Mouse (Mus musculus): ENCODE results near the gene Wnt1.
"Not testable (repeated sequence)": the region's sequence is repeated elsewhere in the genome, so short reads cannot be mapped to it uniquely, and the experiment has no call there.

The Wnt1 gene

DNA sequence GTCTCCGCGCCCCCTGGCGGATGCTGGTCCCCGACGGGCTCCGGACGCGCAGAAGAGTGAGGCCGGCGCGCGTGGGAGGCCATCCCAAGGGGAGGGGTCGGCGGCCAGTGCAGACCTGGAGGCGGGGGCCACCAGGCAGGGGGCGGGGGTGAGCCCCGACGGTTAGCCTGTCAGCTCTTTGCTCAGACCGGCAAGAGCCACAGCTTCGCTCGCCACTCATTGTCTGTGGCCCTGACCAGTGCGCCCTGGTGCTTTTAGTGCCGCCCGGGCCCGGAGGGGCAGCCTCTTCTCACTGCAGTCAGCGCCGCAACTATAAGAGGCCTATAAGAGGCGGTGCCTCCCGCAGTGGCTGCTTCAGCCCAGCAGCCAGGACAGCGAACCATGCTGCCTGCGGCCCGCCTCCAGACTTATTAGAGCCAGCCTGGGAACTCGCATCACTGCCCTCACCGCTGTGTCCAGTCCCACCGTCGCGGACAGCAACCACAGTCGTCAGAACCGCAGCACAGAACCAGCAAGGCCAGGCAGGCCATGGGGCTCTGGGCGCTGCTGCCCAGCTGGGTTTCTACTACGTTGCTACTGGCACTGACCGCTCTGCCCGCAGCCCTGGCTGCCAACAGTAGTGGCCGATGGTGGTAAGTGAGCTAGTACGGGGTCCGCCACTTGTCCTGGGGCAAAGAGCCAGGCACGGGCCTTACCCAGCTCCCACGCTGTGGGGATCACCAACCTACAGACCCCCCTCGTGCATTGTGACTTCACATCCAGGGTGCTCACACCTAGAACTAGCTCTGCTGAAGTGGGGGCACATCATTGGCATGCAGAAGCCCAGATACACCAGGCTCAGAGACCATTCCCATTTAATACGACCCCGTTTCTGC, at the start of gene Wnt1:
Gene Wnt1 (plus strand): TSS at position 197 of the 875 bp plus-strand sequence.
- peak; percentile 67 for DNase-seq (ENCODE audit: extremely low spot score)

DNA sequence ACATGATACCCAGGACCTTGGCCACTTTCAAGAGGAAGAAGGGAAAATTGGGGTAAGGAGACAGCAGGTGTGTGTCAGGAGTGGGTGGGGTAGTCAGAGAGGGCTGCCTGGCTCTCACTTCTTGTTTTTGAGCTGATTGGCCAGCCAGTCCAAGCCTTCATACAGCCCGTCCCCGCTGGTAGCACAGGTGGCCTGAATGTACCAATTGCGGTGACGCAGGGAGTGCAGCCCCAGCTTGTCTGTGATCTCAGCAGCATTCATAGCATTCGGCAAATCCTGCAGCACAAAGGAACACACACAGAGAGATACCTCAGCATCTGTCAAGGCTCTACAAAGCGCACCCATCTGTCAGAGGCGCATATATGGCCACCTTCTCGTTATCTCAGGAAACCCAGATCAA, 49.4 kb upstream of the Wnt1 start:
- DNase-seq (ENCODE audit: extremely low spot score) = no peak

- DNase-seq (ENCODE audit: extremely low spot score) = no peak
These were observed 46.8 kb upstream of the Wnt1 start for GRCm38 (mm10) chr15:98742766-98743428.

- not testable (repeated sequence) for DNase-seq (ENCODE audit: extremely low spot score)
These were observed 45.8 kb upstream of the Wnt1 start for GRCm38 (mm10) chr15:98743863-98744262.

DNA sequence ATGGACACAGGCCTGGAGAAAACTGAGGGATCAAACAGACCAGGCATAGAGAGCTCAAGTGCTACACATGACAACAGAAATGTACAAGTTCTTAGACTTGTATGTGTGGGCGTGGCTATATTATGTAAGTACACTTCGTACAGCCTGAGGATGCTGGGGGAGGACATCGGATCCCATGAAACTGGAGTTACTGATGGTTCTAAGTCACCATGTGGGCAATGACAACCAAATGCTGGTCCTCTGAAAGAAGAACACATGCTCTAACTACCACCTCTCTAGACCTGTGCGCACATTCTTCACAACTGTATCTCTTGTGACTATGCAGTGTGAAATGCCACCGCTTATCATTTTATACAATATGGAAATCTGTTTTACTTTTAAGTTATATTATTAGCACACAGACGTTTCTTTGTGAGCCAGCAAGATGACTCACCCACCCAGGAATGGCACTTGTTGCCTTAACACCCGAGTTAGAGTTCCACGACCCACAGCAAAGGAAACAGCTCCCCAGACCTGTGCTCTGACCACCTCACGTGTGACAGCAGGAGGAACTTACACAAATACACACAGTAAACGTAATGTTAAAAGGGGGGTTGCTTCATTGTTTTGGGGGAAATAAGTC, 43.2 kb upstream of the Wnt1 start:
- DNase-seq (ENCODE audit: extremely low spot score) = no peak

DNA sequence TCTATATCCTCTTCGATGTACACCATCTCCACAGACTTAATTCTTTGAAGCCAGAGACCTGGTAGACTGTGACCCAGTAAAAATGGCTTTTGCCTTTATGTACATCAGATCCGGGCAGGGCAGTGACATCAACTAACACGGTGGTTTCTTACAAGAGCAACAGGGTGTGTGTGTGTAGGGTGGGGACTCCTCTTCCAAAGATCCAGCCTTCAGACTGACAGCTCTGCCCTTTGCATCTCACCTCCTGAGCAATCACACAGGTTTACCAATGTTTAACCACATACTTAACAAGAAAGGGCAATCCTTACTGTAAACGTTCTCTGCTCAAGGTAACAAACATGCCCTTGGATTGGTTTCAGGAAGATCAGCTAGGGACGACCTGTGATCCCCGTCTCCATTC, 42.4 kb upstream of the Wnt1 start:
- DNase-seq (ENCODE audit: extremely low spot score) = no peak

GRCm38 (mm10) chr15:98749093-98749492, 40.6 kb upstream of the Wnt1 start:
- DNase-seq (ENCODE audit: extremely low spot score) = no peak

GRCm38 (mm10) chr15:98753021-98753423, 36.6 kb upstream of the Wnt1 start:
- DNase-seq (ENCODE audit: extremely low spot score) = no peak

DNA sequence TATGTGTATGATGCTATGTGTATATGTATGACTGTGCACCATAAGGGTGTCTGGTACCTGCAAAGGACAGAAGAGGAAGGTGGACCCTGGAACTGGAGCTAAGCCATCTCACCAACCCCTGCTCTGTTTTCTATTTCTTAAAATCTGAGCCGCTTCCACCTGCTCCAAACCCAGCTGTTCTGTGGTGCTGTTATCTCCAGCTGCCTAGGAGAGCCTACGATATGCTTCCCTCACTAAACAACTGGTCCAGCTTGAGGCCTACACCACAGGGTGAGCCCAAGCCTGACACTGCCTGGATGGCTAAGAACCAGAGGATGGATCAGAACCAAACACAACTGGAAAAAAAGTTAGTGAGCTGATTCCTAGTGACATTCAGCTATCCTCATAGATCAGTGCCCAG, 35.5 kb upstream of the Wnt1 start:
- DNase-seq (ENCODE audit: extremely low spot score) = no peak

DNA sequence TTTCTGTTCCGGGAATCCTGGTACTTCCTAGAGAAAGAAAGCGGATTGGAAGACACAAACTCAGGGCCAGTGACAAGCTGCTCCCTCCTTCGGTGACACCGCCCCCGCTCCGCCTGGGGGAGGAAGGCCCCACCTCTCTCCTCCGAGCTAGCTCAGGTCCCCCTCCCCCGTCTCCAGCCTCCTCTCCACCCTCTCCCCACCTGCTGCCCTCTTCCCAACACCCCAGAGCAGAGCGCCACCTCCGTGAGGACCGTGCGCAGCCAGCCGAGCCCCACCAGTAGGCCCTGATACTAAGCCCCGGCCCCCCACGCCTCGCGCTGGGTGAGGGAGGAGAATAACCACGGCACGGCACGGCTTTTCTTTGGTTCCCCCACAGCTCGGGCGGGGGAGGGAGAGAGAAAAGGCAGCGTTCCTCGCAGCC, 27.4 kb upstream of the Wnt1 start:
- DNase-seq (ENCODE audit: extremely low spot score) = peak; percentile 82

DNA sequence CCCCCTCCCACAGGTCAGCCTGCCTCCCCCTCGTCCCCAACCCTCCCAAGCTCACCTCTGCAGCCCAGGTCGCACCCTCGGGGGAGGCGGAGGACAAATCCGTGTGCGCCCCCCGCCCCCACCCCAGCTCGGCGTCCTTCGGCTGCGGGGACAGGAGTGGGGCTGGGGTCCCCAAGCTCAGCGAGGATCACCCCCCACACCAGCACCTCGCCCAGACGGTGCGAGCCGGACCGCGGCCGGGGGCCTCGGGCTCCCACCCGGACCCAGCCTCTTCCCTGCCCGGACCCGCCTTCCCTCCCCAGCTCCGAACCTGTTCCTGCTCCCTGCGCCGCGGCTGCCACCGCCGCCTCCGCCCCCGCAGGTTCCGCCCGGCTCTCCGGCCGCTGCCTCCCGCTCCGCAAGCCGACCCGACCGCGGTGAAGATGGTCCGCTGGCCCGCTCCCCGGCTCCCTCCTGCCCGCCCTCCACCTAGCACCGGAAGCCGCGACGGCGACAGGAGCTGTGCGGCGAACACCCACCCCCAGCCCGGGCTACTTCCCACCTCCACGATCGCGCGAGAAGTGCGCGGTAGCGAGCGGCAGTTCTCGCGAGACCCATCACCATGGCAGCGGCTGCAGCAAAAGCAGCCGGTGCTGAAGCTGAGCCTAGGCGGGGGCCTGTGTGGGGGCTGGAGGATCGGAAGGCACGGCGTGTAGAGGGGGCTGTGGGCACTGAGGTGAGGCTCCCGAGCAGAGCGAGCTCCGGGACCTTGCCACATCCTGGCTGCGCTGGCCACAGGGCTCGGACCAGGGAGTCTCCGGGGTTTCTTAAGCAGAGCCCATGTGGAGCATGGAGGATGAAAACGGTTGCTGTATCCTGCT, 26.8 kb upstream of the Wnt1 start, which contains the start of gene Arf3:
Gene Arf3 (minus strand): TSS at position 545 of the 860 bp plus-strand sequence.
- peak; percentile 96 for DNase-seq (ENCODE audit: extremely low spot score)

DNA sequence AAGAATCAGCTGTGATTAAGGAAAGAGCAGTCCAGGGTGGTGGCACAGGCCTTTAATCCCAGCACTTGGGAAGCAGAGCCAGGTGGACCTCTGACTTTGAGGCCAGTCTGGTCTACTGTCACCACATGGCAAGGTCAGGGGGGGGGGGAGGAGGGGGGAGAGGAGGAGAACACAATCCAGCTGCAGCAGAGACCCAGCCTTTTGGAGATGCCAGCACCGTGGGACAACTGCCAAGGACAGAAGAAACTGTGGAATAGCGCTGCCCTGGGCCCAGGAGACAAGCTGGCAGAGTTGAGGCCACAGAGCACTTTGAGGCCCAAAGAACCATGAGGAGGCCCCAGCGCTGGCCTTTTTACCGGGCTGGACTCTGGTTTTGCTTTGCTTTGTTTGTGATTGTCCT, 23.7 kb upstream of the Wnt1 start:
- no peak for DNase-seq (ENCODE audit: extremely low spot score)

- DNase-seq (ENCODE audit: extremely low spot score) = no peak
These were observed 21.4 kb upstream of the Wnt1 start for GRCm38 (mm10) chr15:98768259-98768658.

DNA sequence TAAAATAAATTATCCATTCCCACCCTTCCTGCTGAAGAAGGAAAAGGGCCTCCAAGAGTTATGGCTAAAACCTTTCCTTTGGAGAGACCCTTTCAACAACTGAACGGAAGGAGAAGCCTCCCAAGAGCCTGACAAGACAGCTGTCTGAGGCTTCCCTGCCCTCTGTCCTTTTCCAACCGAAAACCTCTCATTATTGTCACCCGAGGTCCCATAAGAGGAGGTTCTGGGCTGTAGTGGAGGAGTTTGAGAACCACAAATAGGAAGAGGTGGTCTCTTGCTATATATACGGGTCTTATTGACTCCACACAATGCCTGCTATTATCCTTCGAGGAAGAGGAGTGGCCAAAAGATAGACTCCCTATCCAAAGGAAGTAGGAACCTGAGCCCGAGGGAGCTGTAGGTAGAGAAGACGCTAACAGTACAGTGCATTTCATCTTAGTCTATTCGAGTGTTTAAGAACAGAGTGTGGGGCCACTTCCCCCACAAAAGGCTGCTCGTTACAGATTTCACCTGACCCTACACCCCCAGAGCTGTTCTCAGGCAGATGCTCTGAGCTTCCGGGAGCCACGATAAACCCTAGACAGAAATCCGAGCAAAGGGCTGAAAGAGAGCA, 17.7 kb upstream of the Wnt1 start:
- DNase-seq (ENCODE audit: extremely low spot score) = no peak

- no peak for DNase-seq (ENCODE audit: extremely low spot score)
These were observed 17.0 kb upstream of the Wnt1 start for GRCm38 (mm10) chr15:98772511-98773211.

GRCm38 (mm10) chr15:98774096-98774495, 15.6 kb upstream of the Wnt1 start:
- no peak for DNase-seq (ENCODE audit: extremely low spot score)

- DNase-seq (ENCODE audit: extremely low spot score) = no peak
These were observed 14.1 kb upstream of the Wnt1 start for GRCm38 (mm10) chr15:98775533-98775932.

- no peak for DNase-seq (ENCODE audit: extremely low spot score)
These were observed 13.2 kb upstream of the Wnt1 start for GRCm38 (mm10) chr15:98776280-98777004.

DNA sequence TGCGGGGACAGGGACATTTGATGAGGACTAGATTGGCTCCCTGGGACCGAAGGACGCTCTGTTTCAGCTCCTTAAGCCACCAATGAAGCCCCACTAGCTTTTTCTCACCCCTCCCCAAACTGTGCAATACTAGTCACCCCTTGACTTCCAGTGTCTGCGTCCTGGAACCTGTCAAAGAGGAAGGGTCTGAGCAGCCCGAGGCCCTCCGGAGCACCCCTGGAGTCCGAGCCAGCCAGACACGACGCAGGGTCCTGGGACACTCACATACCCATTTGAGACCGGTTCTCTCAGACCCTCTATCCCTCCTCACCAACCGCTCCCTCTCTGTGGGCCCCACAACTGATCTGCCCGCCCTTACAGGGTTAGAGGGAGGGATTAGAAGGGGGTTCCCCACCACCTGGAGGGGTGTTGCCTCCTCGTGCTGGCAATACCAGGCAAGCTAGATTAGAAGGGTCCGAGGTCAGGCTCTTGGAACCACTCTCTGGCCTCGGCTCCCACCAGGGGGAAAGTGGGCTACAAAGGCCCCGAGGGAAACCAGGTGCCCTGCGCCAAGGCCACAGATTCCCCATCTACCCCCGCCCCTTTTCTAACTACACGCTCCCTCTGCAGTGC, 12.5 kb upstream of the Wnt1 start:
- no peak for DNase-seq (ENCODE audit: extremely low spot score)
